Mouse (Mus musculus) ovary, postnatal 10 days (tissue): ENCODE measurements around the gene Bcan.

Experiments used
- DNase-seq: peaks from one replicate; pipeline ENCODE4 v3.0.0; 2022; ENCODE audit warnings: low spot score

Bcan gene

DNA sequence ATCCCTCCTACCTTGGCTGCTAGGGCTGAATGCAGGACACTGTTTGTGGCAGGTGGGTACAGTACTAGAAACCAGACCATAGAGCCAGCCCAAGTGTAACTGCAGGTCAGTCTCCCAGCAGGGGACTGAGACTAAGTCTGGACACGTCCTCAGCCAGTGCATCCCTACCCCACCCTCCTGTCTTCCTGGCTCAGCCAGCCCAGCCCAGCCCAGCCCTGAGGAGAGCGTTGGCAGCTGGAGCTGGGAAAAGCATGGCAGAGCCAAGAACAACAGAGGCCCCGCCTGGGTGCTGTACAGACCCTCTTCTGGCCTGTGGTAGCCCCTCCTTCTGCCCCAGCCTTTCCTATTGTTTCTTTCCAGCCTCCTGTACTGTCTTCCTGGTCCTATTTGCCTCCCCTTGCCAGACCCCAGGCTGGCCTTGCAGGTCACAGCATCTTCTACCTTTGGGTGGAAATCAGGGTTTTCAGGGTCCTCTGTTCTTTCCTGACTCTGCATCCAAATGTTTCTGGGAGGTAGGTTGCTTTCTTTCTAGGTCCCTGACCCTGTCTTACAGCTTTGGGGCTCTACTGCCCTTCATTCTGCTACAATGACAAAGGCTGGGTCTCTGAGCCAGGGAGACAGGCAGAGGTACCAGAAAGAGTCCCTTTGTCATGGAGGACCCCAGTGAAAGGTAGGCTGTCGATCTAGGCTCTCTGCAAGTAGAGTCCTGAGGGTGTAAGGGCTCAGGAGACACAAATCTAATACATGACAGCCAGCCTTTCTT lies 55.0 kb downstream of the Bcan start:
- DNase-seq, result no peak

DNA sequence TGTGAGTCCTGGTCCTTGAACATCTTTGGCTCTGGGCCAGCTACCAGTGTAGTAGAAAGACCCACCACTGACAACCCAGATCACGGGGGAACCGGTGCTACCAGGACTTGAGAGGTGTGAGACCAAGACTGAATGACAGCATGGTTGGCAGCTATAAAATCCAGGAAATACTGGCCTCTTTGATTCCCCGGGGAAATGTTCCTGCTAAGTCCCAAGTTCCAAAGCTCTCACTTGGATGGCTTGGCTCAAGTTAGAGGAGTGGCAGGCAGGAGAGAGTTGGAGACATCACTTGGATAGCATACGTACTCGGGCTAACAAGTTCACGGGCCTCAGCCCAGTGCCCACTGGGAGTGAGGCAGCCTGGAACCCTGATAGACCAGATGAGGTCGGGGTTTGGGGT lies 56.4 kb downstream of the Bcan start:
- no peak for DNase-seq

DNA sequence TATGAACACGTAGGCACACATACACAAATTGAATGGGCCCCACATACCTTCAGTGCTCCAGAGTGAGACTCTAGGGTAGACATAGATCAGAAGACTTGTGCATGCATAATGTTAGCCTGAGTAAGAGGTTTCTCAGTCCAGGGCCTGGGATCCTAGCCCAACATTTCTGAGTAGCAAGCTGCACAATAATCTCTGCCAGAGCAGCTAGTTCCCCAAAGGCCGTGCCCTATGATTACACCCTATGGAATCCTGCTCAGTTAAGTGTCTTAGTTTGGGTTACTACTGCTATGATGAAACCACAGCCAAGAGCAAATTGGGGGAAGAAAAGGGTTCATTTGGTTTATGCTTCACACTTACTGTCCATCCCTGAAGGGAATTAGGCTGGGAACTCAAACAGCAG lies 57.6 kb downstream of the Bcan start:
- no peak for DNase-seq

DNA sequence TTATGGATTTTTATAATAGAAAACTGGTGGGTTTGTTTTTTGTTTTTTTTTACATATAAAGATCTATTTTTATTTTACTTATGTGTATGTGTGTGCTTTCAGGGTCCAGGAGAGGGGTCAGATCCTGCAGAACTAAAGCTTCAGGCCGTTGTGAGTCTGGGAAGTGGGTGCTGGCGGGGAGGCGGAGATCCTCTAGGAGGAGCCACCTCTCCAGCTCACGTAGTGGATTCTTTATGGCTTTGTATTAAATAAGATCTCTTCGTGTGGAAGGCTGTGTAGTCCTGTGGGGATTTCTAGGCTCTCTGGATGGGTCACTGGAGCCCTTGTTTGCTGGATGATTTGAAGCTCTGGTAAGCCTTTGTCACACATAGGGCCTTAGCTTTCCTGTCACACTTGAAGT lies 59.4 kb downstream of the Bcan start:
- DNase-seq, result no peak
